In genomic region chr16:32507407-32507806, GRCm38 (mm10) we compare ENCODE assay signal across 9 mouse cellular contexts. TPM values are rescaled to one million over a fixed set of nuclear protein-coding genes. Genes with fewer than 3 reads are reported as not detected.
DNase-seq lines count a peak whose midpoint lies in the region; ATAC-seq lines count a peak whose summit lies in the region.
"Had no signal": no experiment of that assay in that cellular context is flagged by ENCODE, and none has a peak within 500 bp of the region (broad histone marks: within the 10 kb centered on the region; RNA-seq: fewer than 3 reads in every experiment).

No protein-coding gene starts in this region.

- no peaks in the 10 kb centered on the region for H3K9me3 ChIP-seq in heart, embryonic 11.5 days (replicated peaks; ENCODE audit: control insufficient read depth, low read length)
- no peaks in the 10 kb centered on the region for H3K9me3 ChIP-seq in liver, embryonic 13.5 days (replicated peaks)
- H3K9me3 ChIP-seq: lung, embryonic 15.5 days had no signal

- H3K27ac ChIP-seq in heart, embryonic 11.5 days (ENCODE audit: low read depth, low read length): peak overlapping the region; percentile 94
- peak overlapping the region; percentile 99 for H3K27ac ChIP-seq in liver, embryonic 13.5 days

- no peaks in the 10 kb centered on the region for H3K36me3 ChIP-seq in heart, embryonic 11.5 days (ENCODE audit: control insufficient read depth, insufficient read depth, low read length)
- H3K36me3 ChIP-seq in liver, embryonic 13.5 days: no peaks in the 10 kb centered on the region
- H3K36me3 ChIP-seq: lung, embryonic 15.5 days had no signal

- peaks cover 4% of the 10 kb centered on the region; the same call in 1 of the 2 replicates for H3K27me3 ChIP-seq in heart, embryonic 11.5 days (ENCODE audit: control insufficient read depth, insufficient read depth, low read length)
- peaks cover 8% of the 10 kb centered on the region for H3K27me3 ChIP-seq in liver, embryonic 13.5 days
- H3K27me3 ChIP-seq: lung, embryonic 15.5 days had no signal

- H3K4me1 ChIP-seq in heart, embryonic 11.5 days (ENCODE audit: control insufficient read depth, insufficient read depth, low read length): peaks cover 30% of the 10 kb centered on the region
- H3K4me1 ChIP-seq in liver, embryonic 13.5 days (replicated peaks): peaks cover 79% of the 10 kb centered on the region

- 17% methylated on average over 9 of the region's 9 CpGs for WGBS in heart, embryonic 11.5 days (ENCODE audit: insufficient replicate concordance)
- WGBS in liver, embryonic 13.5 days (ENCODE audit: insufficient replicate concordance): 10% methylated on average over 9 of the region's 9 CpGs

- peak overlapping the region; percentile 25 for H3K4me2 ChIP-seq in heart, embryonic 11.5 days
- peak overlapping the region; percentile 88 for H3K4me2 ChIP-seq in liver, embryonic 13.5 days
- H3K4me2 ChIP-seq: lung, embryonic 15.5 days had no signal

- H3K4me3 ChIP-seq in heart, embryonic 11.5 days (ENCODE audit: low read depth, low read length): no peak overlapping the region
- peak overlapping the region; percentile 60 for H3K4me3 ChIP-seq in liver, embryonic 13.5 days (replicated peaks)
- H3K4me3 ChIP-seq: lung, embryonic 15.5 days had no signal

- peak; percentile 40; the same call in 1 of the 2 replicates for ATAC-seq in common myeloid progenitor, adult 5-6 weeks (replicated peaks; ENCODE audit: low read depth, poor library complexity, severe bottlenecking)
- ATAC-seq in heart, embryonic 11.5 days (replicated peaks; ENCODE audit: insufficient number of reproducible peaks, low FRiP score, low TSS enrichment): 0 out of 2 replicates have a peak, but pooled peaks have one; percentile 14
- ATAC-seq in liver, embryonic 13.5 days (ENCODE audit: low read depth): peak; percentile 8
- no peak for ATAC-seq in megakaryocyte-erythroid progenitor cell, adult 5-6 weeks (replicated peaks; ENCODE audit: low FRiP score, low TSS enrichment, poor library complexity, severe bottlenecking)

- DNase-seq in layer of hippocampus, adult 18-20 months (ENCODE audit: low spot score in 2 of 2): peak; percentile 41 to 72
- no peak for DNase-seq in layer of hippocampus, adult 9-11 months
- peak; percentile 64 for DNase-seq in NIH3T3 (ENCODE audit: low read depth)
- DNase-seq in liver, embryonic 13.5 days: peak; percentile 91
- peak; percentile 37 for DNase-seq in retina, postnatal 7 days (ENCODE audit: low read depth, low spot score)

- 0 out of 2 replicates have a peak overlapping the region, but pooled peaks have one; percentile 24 for H3K9ac ChIP-seq in heart, embryonic 11.5 days (ENCODE audit: low read depth, low read length)
- H3K9ac ChIP-seq in liver, embryonic 13.5 days: peak overlapping the region; percentile 91
- H3K9ac ChIP-seq: lung, embryonic 15.5 days had no signal

RNA-seq across cellular contexts. Expression of gene Zdhhc19, which starts 11.3 kb away (rescaled TPM):
- not detected for total RNA-seq in layer of hippocampus, adult 18-20 months (2021)
- total RNA-seq in common myeloid progenitor, adult 5-6 weeks (2017): not detected in 2 replicates
- polyA plus RNA-seq in heart, embryonic 11.5 days (2014; fragmentation: Nextera tagmentation; extraction: Ambion mirVana): 0.27 TPM in 1 of 2 replicates, not detected in the other
- polyA plus RNA-seq in liver, embryonic 13.5 days (2015; fragmentation: Nextera tagmentation; extraction: Ambion mirVana): not detected in 2 replicates
- total RNA-seq in megakaryocyte-erythroid progenitor cell, adult 5-6 weeks (2014; fragmentation: Nextera tagmentation): 1.2 TPM in 1 of 2 replicates, not detected in the other
- total RNA-seq in megakaryocyte-erythroid progenitor cell, adult 5-6 weeks (2017): not detected in 2 replicates
- polyA plus RNA-seq: lung, embryonic 15.5 days had no signal

RNA-seq across cellular contexts. Expression of gene Slc51a, which starts 19.7 kb away (rescaled TPM):
- not detected for total RNA-seq in layer of hippocampus, adult 18-20 months (2021)
- total RNA-seq in common myeloid progenitor, adult 5-6 weeks (2017): 0.92 TPM in 1 of 2 replicates, not detected in the other
- polyA plus RNA-seq in heart, embryonic 11.5 days (2014; fragmentation: Nextera tagmentation; extraction: Ambion mirVana): 3.2 and 3.8 TPM in 2 replicates
- polyA plus RNA-seq in liver, embryonic 13.5 days (2015; fragmentation: Nextera tagmentation; extraction: Ambion mirVana): 0.65 and 0.71 TPM in 2 replicates
- 2.7 TPM in 1 of 2 replicates, not detected in the other for total RNA-seq in megakaryocyte-erythroid progenitor cell, adult 5-6 weeks (2014; fragmentation: Nextera tagmentation)
- total RNA-seq in megakaryocyte-erythroid progenitor cell, adult 5-6 weeks (2017): 0.53 and 1.3 TPM in 2 replicates
